Mouse (Mus musculus) MEL (cell line): ENCODE data around the gene Rab13. TPM values are rescaled to one million over a fixed set of nuclear protein-coding genes. Genes with fewer than 3 reads are reported as not detected.

Source experiments
- DNase-seq: peaks from one replicate; pipeline ENCODE4 v3.0.0; 2011; ENCODE audit warnings: low read depth, low spot score
- H3K27ac ChIP-seq: 2 replicates; pipeline ENCODE4 v1.5.1; 2012; ENCODE audit warnings: low read depth, mild to moderate bottlenecking, control low read depth, low read length, moderate library complexity; ENCODE audit not compliant: control insufficient read depth
- H3K27me3 ChIP-seq, 2 experiments: fragments of 150-350 bp in 1 of 2; sonication (generic) in 1 of 2; 2 replicates each; pipeline ENCODE4 v1.6.1; 2012; ENCODE audit warnings: low read length in 2 of 2, mild to moderate bottlenecking in 2 of 2, improper control_type of control experiment in 1 of 2, moderate library complexity in 1 of 2; ENCODE audit not compliant: insufficient read depth in 2 of 2, control insufficient read depth in 1 of 2
- H3K36me3 ChIP-seq, 2 experiments: 2 replicates each; pipeline ENCODE4 v1.6.1; 2012 to 2014; ENCODE audit warnings: low read length in 2 of 2, improper control_type of control experiment in 1 of 2, inconsistent platforms in 1 of 2, mild to moderate bottlenecking in 1 of 2; ENCODE audit not compliant: insufficient read depth in 2 of 2, control insufficient read depth in 1 of 2
- H3K4me1 ChIP-seq, 2 experiments: fragments of 150-350 bp in 1 of 2; sonication (generic) in 1 of 2; 2 replicates each; pipeline ENCODE4 v1.6.1; 2012; ENCODE audit warnings: low read length in 2 of 2, improper control_type of control experiment in 1 of 2, mild to moderate bottlenecking in 1 of 2; ENCODE audit not compliant: insufficient read depth in 2 of 2, control insufficient read depth in 1 of 2
- H3K4me3 ChIP-seq, 2 experiments: fragments of 150-350 bp in 1 of 2; sonication (generic) in 1 of 2; 2 replicates each; pipeline ENCODE4 v1.5.1; 2012; ENCODE audit warnings: low read depth in 2 of 2, low read length in 2 of 2, mild to moderate bottlenecking in 2 of 2, moderate library complexity in 2 of 2, control low read depth in 1 of 2, improper control_type of control experiment in 1 of 2; ENCODE audit not compliant: control insufficient read depth in 1 of 2, insufficient read depth in 1 of 2
- H3K79me2 ChIP-seq: 2 replicates; pipeline ENCODE4 v1.6.1; 2012; ENCODE audit warnings: mild to moderate bottlenecking, low read length, moderate library complexity; ENCODE audit not compliant: control insufficient read depth, poor library complexity, insufficient read depth
- H3K9ac ChIP-seq: 2 replicates; pipeline ENCODE4 v1.6.1; 2012; ENCODE audit warnings: low read depth, mild to moderate bottlenecking, control low read depth, low read length, moderate library complexity; ENCODE audit not compliant: control insufficient read depth, poor library complexity, severe bottlenecking
- H3K9me3 ChIP-seq: fragments of 150-350 bp; sonication (generic); replicated peaks from 2 replicates; pipeline ENCODE4 v1.6.1; 2012; ENCODE audit warnings: mild to moderate bottlenecking, low read length, improper control_type of control experiment, moderate library complexity; ENCODE audit not compliant: insufficient read depth
- CHD2 ChIP-seq: IDR thresholded peaks from 2 replicates; pipeline ENCODE4 v1.6.1; 2011; ENCODE audit warnings: low read length, improper control_type of control experiment
- CTCF ChIP-seq, 3 experiments: IDR thresholded peaks in 2 of 3; conservative IDR thresholded peaks in 1 of 3; 2 replicates each; pipeline ENCODE4 v1.5.1; 2011 to 2012; ENCODE audit warnings: low read length in 3 of 3, low read depth in 2 of 3, mild to moderate bottlenecking in 2 of 3, improper control_type of control experiment in 1 of 3, inconsistent platforms in 1 of 3, mixed read lengths in 1 of 3, moderate library complexity in 1 of 3; ENCODE audit not compliant: control insufficient read depth in 1 of 3, insufficient read depth in 1 of 3, poor library complexity in 1 of 3, severe bottlenecking in 1 of 3
- E2F4 ChIP-seq: IDR thresholded peaks from 2 replicates; pipeline ENCODE4 v1.6.1; 2011; ENCODE audit warnings: low read depth, low read length, improper control_type of control experiment, borderline replicate concordance
- ELF1 ChIP-seq: IDR thresholded peaks from 2 replicates; pipeline ENCODE4 v1.6.1; 2014; ENCODE audit warnings: low read depth, mild to moderate bottlenecking, inconsistent platforms, low read length, improper control_type of control experiment, moderate library complexity
- EP300 ChIP-seq, 2 experiments: IDR thresholded peaks; 2 replicates each; pipeline ENCODE4 v1.6.1; 2011; ENCODE audit warnings: improper control_type of control experiment in 2 of 2, low read length in 2 of 2, low read depth in 1 of 2, mild to moderate bottlenecking in 1 of 2
- GABPA ChIP-seq: IDR thresholded peaks from 2 replicates; pipeline ENCODE4 v1.6.1; 2012; ENCODE audit warnings: low read depth, mild to moderate bottlenecking, inconsistent platforms, low read length, improper control_type of control experiment, moderate library complexity
- MEF2A ChIP-seq: IDR thresholded peaks from 2 replicates; pipeline ENCODE4 v1.6.1; 2014; ENCODE audit warnings: low read depth, mild to moderate bottlenecking, inconsistent platforms, low read length, improper control_type of control experiment; ENCODE audit not compliant: poor library complexity, insufficient replicate concordance, severe bottlenecking; ENCODE audit errors: extremely low read depth
- MXI1 ChIP-seq: IDR thresholded peaks from 2 replicates; pipeline ENCODE4 v1.6.1; 2011; ENCODE audit warnings: mild to moderate bottlenecking, low read depth, low read length, improper control_type of control experiment
- MYB ChIP-seq: IDR thresholded peaks from 2 replicates; pipeline ENCODE4 v1.6.1; 2011; ENCODE audit warnings: mild to moderate bottlenecking, low read depth, low read length, improper control_type of control experiment
- MYC ChIP-seq: IDR thresholded peaks from 2 replicates; pipeline ENCODE4 v1.6.1; 2011; ENCODE audit warnings: low read depth, mild to moderate bottlenecking, low read length, improper control_type of control experiment, moderate library complexity
- POLR2AphosphoS2 ChIP-seq: IDR thresholded peaks from 2 replicates; pipeline ENCODE4 v1.6.1; 2011; ENCODE audit warnings: low read length, improper control_type of control experiment
- POLR2AphosphoS5 ChIP-seq: IDR thresholded peaks from 2 replicates; pipeline ENCODE4 v1.6.1; 2012; ENCODE audit warnings: low read depth, borderline replicate concordance, mild to moderate bottlenecking, inconsistent platforms, low read length, moderate library complexity, mixed read lengths
- RAD21 ChIP-seq: IDR thresholded peaks from 2 replicates; pipeline ENCODE4 v1.6.1; 2011; ENCODE audit warnings: mild to moderate bottlenecking, low read depth, low read length, improper control_type of control experiment
- RCOR1 ChIP-seq: IDR thresholded peaks from 2 replicates; pipeline ENCODE4 v1.6.1; 2012; ENCODE audit warnings: low read depth, mild to moderate bottlenecking, inconsistent platforms, low read length, improper control_type of control experiment
- SIN3A ChIP-seq: IDR thresholded peaks from 2 replicates; pipeline ENCODE4 v1.6.1; 2012; ENCODE audit warnings: low read length, improper control_type of control experiment, inconsistent platforms
- SMC3 ChIP-seq: IDR thresholded peaks from 2 replicates; pipeline ENCODE4 v1.6.1; 2011; ENCODE audit warnings: low read depth, low read length, improper control_type of control experiment
- TAL1 ChIP-seq: IDR thresholded peaks from 2 replicates; pipeline ENCODE4 v1.6.1; 2012; ENCODE audit warnings: mild to moderate bottlenecking, inconsistent platforms, low read length, moderate library complexity, mixed read lengths
- TCF12 ChIP-seq: IDR thresholded peaks from 2 replicates; pipeline ENCODE4 v1.6.1; 2014; ENCODE audit warnings: low read depth, mild to moderate bottlenecking, inconsistent platforms, low read length, improper control_type of control experiment, moderate library complexity
- USF1 ChIP-seq: IDR thresholded peaks from 2 replicates; pipeline ENCODE4 v1.6.1; 2014; ENCODE audit warnings: low read depth, mild to moderate bottlenecking, inconsistent platforms, low read length, improper control_type of control experiment, moderate library complexity
- USF2 ChIP-seq, 2 experiments: IDR thresholded peaks; 2 replicates each; pipeline ENCODE4 v1.6.1; 2011 to 2012; ENCODE audit warnings: improper control_type of control experiment in 2 of 2, low read length in 2 of 2, borderline replicate concordance in 1 of 2, inconsistent platforms in 1 of 2, low read depth in 1 of 2, mild to moderate bottlenecking in 1 of 2; ENCODE audit not compliant: insufficient read depth in 1 of 2
- ZC3H11A ChIP-seq: IDR thresholded peaks from 2 replicates; pipeline ENCODE4 v1.6.1; 2012; ENCODE audit warnings: low read depth, mild to moderate bottlenecking, inconsistent platforms, low read length, improper control_type of control experiment
- ZNF384 ChIP-seq: IDR thresholded peaks from 2 replicates; pipeline ENCODE4 v1.6.1; 2012; ENCODE audit warnings: low read depth, mild to moderate bottlenecking, inconsistent platforms, low read length, improper control_type of control experiment
- polyA plus RNA-seq, 2 experiments: library from polyadenylated mRNA; stranded (reverse) in 1 of 2; unstranded in 1 of 2; fragments of >175 nt in 1 of 2; fragments of >200 nt in 1 of 2; gene quantifications; 2 replicates each; pipeline versions ENCODE4 v1.2.1 to v1.2.4; 2012; ENCODE audit warnings: low replicate concordance in 2 of 2, low read depth in 1 of 2; ENCODE audit not compliant: insufficient read length in 2 of 2, insufficient read depth in 1 of 2, missing spikeins in 1 of 2
- total RNA-seq: library from RNA; depleted of rRNA; stranded (reverse); fragments of 300-350 nt; gene quantifications from 2 replicates; pipeline ENCODE4 v1.2.3, GENCODE M21; 2012

Gene Rab13
- total and polyA plus RNA-seq, 3 experiments = 5.1 to 7.7 TPM; not detected in 1

- Histone ChIP-seq H3K9me3 (no peaks in the 10 kb centered on the region), H3K27ac (no peak overlapping the region), H3K4me3 (no peak overlapping the region), H3K4me1 (peaks cover 2 to 23% of the 10 kb centered on the region in 2 experiments; a peak in 3 of 4 replicates), H3K9ac (no peak overlapping the region), H3K27me3 (no peaks in the 10 kb centered on the region), H3K79me2 (peaks cover 16% of the 10 kb centered on the region), H3K36me3 (peaks cover 16 to 22% of the 10 kb centered on the region in 2 experiments)
- no peak for DNase-seq
- TF ChIP-seq SMC3 (no peak), MXI1 (no peak), ZNF384 (no peak), EP300 (IDR thresholded peaks at IDR 0.05; ENCODE audit: low read depth in 1 of 2, low read length in 2 of 2) (no peak), USF2 (IDR thresholded peaks at IDR 0.05; ENCODE audit: borderline replicate concordance in 1 of 2, insufficient read depth in 1 of 2, low read depth in 1 of 2, low read length in 2 of 2) (no peak)
These were observed 57.3 kb downstream of the Rab13 start for GRCm38 (mm10) chr3:90270784-90271183.

GRCm38 (mm10) chr3:90272170-90272569 is 58.7 kb downstream of the Rab13 start:
- Histone ChIP-seq H3K4me3 (no peak overlapping the region), H3K36me3 (peaks cover 16 to 17% of the 10 kb centered on the region in 2 experiments), H3K4me1 (peaks cover 2 to 18% of the 10 kb centered on the region in 2 experiments; a peak in 3 of 4 replicates), H3K27me3 (no peaks in the 10 kb centered on the region), H3K9ac (no peak overlapping the region), H3K27ac (no peak overlapping the region), H3K9me3 (no peaks in the 10 kb centered on the region), H3K79me2 (peaks cover 6% of the 10 kb centered on the region)
- TF ChIP-seq EP300 (IDR thresholded peaks at IDR 0.05; ENCODE audit: low read depth in 1 of 2, low read length in 2 of 2) (no peak), MYC (no peak), TCF12 (no peak), ZC3H11A (no peak), CTCF (IDR thresholded peaks at IDR 0.05 in 2 of 3, conservative IDR thresholded peaks at IDR 0.05 in 1 of 3; ENCODE audit: control insufficient read depth in 1 of 3, insufficient read depth in 1 of 3, low read depth in 2 of 3, low read length in 3 of 3, poor library complexity in 1 of 3, severe bottlenecking in 1 of 3) (no peak), USF1 (no peak), RCOR1 (no peak), POLR2AphosphoS5 (no peak), GABPA (no peak), SIN3A (no peak), CHD2 (no peak), MYB (no peak), ELF1 (no peak), POLR2AphosphoS2 (no peak), RAD21 (no peak), MEF2A (no peak), E2F4 (no peak), TAL1 (no peak)
- DNase-seq = no peak
